25 mouse cellular contexts compared by ENCODE assay signal in the genomic region with DNA sequence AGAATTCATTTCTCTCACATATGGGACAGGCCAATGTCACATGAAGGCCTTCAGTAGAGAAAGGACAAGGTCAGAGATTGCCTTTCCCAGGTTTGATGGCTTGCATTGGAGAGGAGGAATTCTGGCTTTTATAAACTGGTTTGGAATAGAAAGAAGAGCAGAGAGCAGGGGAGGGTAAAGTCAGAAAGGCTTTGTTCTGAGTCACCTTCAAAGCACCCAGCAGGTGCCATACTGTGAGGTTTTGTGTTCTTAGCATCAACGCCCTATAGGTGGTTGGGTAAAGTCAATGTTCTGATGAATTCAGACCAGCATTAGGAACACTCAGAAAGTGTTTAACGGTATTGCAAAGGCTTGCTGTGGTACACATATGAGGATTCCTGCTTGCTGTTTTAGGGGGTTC.
DNase-seq lines count a peak whose midpoint lies in the region; ATAC-seq and TF ChIP-seq lines count a peak whose summit lies in the region.
"Had no signal": no experiment of that assay in that cellular context is flagged by ENCODE, and none has a peak within 500 bp of the region (broad histone marks: within the 10 kb centered on the region; RNA-seq: fewer than 3 reads in every experiment).

No protein-coding gene starts in this region.

- no peaks in the 10 kb centered on the region for H3K36me3 ChIP-seq in CH12.LX (replicated peaks in 1 of 2; ENCODE audit: control insufficient read depth in 1 of 2, insufficient read depth in 1 of 2, low read length in 1 of 2)
- no peaks in the 10 kb centered on the region for H3K36me3 ChIP-seq in hindbrain, embryonic 11.5 days (ENCODE audit: control insufficient read depth, insufficient read depth, low read length)
- H3K36me3 ChIP-seq: G1E had no signal

- peak overlapping the region; percentile 6; the same call in 1 of the 2 replicates for H3K4me2 ChIP-seq in CH12.LX (ENCODE audit: insufficient read depth, low read depth, poor library complexity, severe bottlenecking)
- no peak overlapping the region for H3K4me2 ChIP-seq in hindbrain, embryonic 11.5 days (replicated peaks; ENCODE audit: low read depth, low read length)

- no peak overlapping the region for H3K9ac ChIP-seq in CH12.LX (ENCODE audit: insufficient read depth, low read depth)
- H3K9ac ChIP-seq in hindbrain, embryonic 11.5 days (ENCODE audit: low read depth, low read length): no peak overlapping the region

- no peak overlapping the region for H3K4me3 ChIP-seq in CH12.LX (replicated peaks in 1 of 3; ENCODE audit: low read depth in 2 of 3, low read length in 2 of 3, poor library complexity in 1 of 3)
- no peak overlapping the region for H3K4me3 ChIP-seq in hindbrain, embryonic 11.5 days (ENCODE audit: low read depth, low read length)

- H3K9me3 ChIP-seq in CH12.LX (replicated peaks; ENCODE audit: low read length): no peaks in the 10 kb centered on the region
- H3K9me3 ChIP-seq in hindbrain, embryonic 11.5 days (ENCODE audit: control insufficient read depth, low read length): no peaks in the 10 kb centered on the region
- H3K9me3 ChIP-seq: G1E had no signal

- in situ Hi-C loops in CH12.LX (cut with MboI; ENCODE audit: low pct_ligation_motif_present, low pct_unique_long_range_greater_than_20kb, low sequenced_read_pairs): no loop called here

- no peak for TF ChIP-seq POLR2A in CH12.LX (IDR thresholded peaks at IDR 0.05; ENCODE audit: low read depth, low read length)

- no peak for TF ChIP-seq CTCF in CH12.LX (conservative IDR thresholded peaks at IDR 0.05 in 1 of 2, IDR thresholded peaks at IDR 0.05 in 1 of 2; ENCODE audit: low read depth in 2 of 2, low read length in 2 of 2)

- peaks cover 9 to 11% of the 10 kb centered on the region in 2 experiments; a peak in 3 of 4 replicates for H3K4me1 ChIP-seq in CH12.LX (ENCODE audit: control insufficient read depth in 1 of 2, insufficient read depth in 2 of 2)
- no peaks in the 10 kb centered on the region for H3K4me1 ChIP-seq in hindbrain, embryonic 11.5 days (replicated peaks; ENCODE audit: control insufficient read depth, insufficient read depth, low read length)

- no peak for TF ChIP-seq RAD21 in CH12.LX (IDR thresholded peaks at IDR 0.05; ENCODE audit: low read depth, low read length)

- no peak for ATAC-seq in megakaryocyte-erythroid progenitor cell, adult 5-6 weeks (replicated peaks; ENCODE audit: low FRiP score, low TSS enrichment, poor library complexity, severe bottlenecking)
- ATAC-seq in hindbrain, embryonic 11.5 days (ENCODE audit: low FRiP score): no peak
- ATAC-seq: activated CD4-positive, CD25-positive, alpha-beta regulatory T cell, adult 4 months; CD4-positive, CD25-positive, alpha-beta regulatory T cell, adult 4 months; Patski had no signal

- no peaks in the 10 kb centered on the region for H3K27me3 ChIP-seq in CH12.LX (replicated peaks)
- H3K27me3 ChIP-seq in hindbrain, embryonic 11.5 days (ENCODE audit: control insufficient read depth, insufficient read depth, low read length): no peaks in the 10 kb centered on the region
- H3K27me3 ChIP-seq: Patski had no signal

- dilution Hi-C loops in CH12.LX (cut with MboI; ENCODE audit: extremely low pct_ligation_motif_present, extremely low pct_unique_long_range_greater_than_20kb, low sequenced_read_pairs): no loop called here

- DNase-seq in CH12.LX (ENCODE audit: extremely low read depth): no peak
- peak; percentile 35 for DNase-seq in ES-CJ7 (ENCODE audit: low read depth, low spot score)
- peak; percentile 38 for DNase-seq in R1 (ENCODE audit: low read depth, low spot score)
- peak; percentile 66 for DNase-seq in ZHBTc4 (ENCODE audit: low read depth, low spot score)
- DNase-seq in urinary bladder, postnatal 10 days (ENCODE audit: low spot score): no peak
- no peak for DNase-seq in testis, postnatal 10 days (ENCODE audit: low spot score)
- no peak for DNase-seq in hindbrain, embryonic 11.5 days (ENCODE audit: low spot score)
- DNase-seq: adrenal gland, adult 2 months; adrenal gland, adult 8-10 months; adrenal gland, postnatal 10 days; adrenal gland, postnatal 14 days; adrenal gland, postnatal 25 days; adrenal gland, postnatal 36 days; B cell, adult 2 months; cerebellum, adult 11 months; cerebellum, adult 11-12 months; cerebellum, adult 18-20 months; cerebellum, adult 2 months; cerebellum, adult 8-10 months; cerebellum, adult 9-10 months had no signal

- no peak for TF ChIP-seq EP300 in CH12.LX (IDR thresholded peaks at IDR 0.05; ENCODE audit: low read length)

- whole genome bisulfite sequencing in hindbrain, embryonic 11.5 days: 57% methylated on average over 2 of the region's 2 CpGs

- H3K79me2 ChIP-seq in CH12.LX (replicated peaks; ENCODE audit: control insufficient read depth, extremely low read depth, insufficient read depth, poor library complexity, severe bottlenecking): no peaks in the 10 kb centered on the region

- H3K27ac ChIP-seq in CH12.LX (ENCODE audit: insufficient read depth, low read depth): no peak overlapping the region
- no peak overlapping the region for H3K27ac ChIP-seq in hindbrain, embryonic 11.5 days (ENCODE audit: low read depth, low read length)

TF ChIP-seq in CH12.LX, 34 proteins besides CTCF, POLR2A, EP300 and RAD21:
- no peak for TF ChIP-seq MYC (IDR thresholded peaks at IDR 0.05; ENCODE audit: low read depth, low read length)

Comparison
In these comparisons a context has a peak if more than half of its experiments do, and no peak if none do; other contexts are left out.
1. DNase-seq: peak in ES-CJ7 (single experiment), R1 (single experiment) and ZHBTc4 (single experiment); none in CH12.LX (single experiment), urinary bladder, postnatal 10 days (single experiment), testis, postnatal 10 days (single experiment) and hindbrain, embryonic 11.5 days (single experiment).